Mouse (Mus musculus) brain, adult 2 months (tissue): Measurements from ENCODE around the gene Nlgn2.
A peak's percentile ranks its signal among the peaks of the same experiment; 100 is the strongest.

Experiments
- DNase-seq: peaks from one replicate; pipeline ENCODE4 v3.0.0; 2011; ENCODE audit warnings: low read depth, low spot score

Nlgn2 gene

GRCm38 (mm10) chr11:69837604-69837951 lies at the start of gene Nlgn2:
Nlgn2 (minus strand) TSS chr11:69837784.
- DNase-seq: no peak

- DNase-seq: no peak
These were observed 49.5 kb upstream of the Nlgn2 start for GRCm38 (mm10) chr11:69886907-69887635.

- DNase-seq: no peak
These were observed 47.1 kb upstream of the Nlgn2 start for GRCm38 (mm10) chr11:69884663-69885062.

GRCm38 (mm10) chr11:69884240-69884639 lies 46.7 kb upstream of the Nlgn2 start:
- DNase-seq: no peak

GRCm38 (mm10) chr11:69883527-69884151 lies 46.1 kb upstream of the Nlgn2 start:
- no peak for DNase-seq

GRCm38 (mm10) chr11:69883066-69883465 lies 45.5 kb upstream of the Nlgn2 start:
- DNase-seq: peak; percentile 31

- no peak for DNase-seq
These were observed 44.4 kb upstream of the Nlgn2 start for GRCm38 (mm10) chr11:69881787-69882670.

GRCm38 (mm10) chr11:69880853-69881603 lies 43.4 kb upstream of the Nlgn2 start, which contains the start of gene Kctd11:
Kctd11 (minus strand) TSS chr11:69881406.
- peak; percentile 83 for DNase-seq

GRCm38 (mm10) chr11:69880506-69880852 lies 42.9 kb upstream of the Nlgn2 start:
- peak; percentile 67 for DNase-seq

GRCm38 (mm10) chr11:69879711-69880110 lies 42.1 kb upstream of the Nlgn2 start:
- DNase-seq: no peak

GRCm38 (mm10) chr11:69878952-69879351 lies 41.4 kb upstream of the Nlgn2 start:
- DNase-seq: no peak

- DNase-seq: peak; percentile 13
These were observed 40.8 kb upstream of the Nlgn2 start for GRCm38 (mm10) chr11:69878399-69878798.

GRCm38 (mm10) chr11:69877878-69878277 lies 40.3 kb upstream of the Nlgn2 start, which contains the start of gene Tmem95:
Tmem95 (minus strand) TSS chr11:69878018.
- no peak for DNase-seq

GRCm38 (mm10) chr11:69876867-69877266 lies 39.3 kb upstream of the Nlgn2 start:
- DNase-seq: peak; percentile 86

GRCm38 (mm10) chr11:69876186-69876585 lies 38.6 kb upstream of the Nlgn2 start:
- peak; percentile 57 for DNase-seq

GRCm38 (mm10) chr11:69872451-69872850 lies 34.9 kb upstream of the Nlgn2 start:
- DNase-seq: no peak

GRCm38 (mm10) chr11:69871822-69872221 lies 34.2 kb upstream of the Nlgn2 start:
- no peak for DNase-seq

- DNase-seq: no peak
These were observed 32.9 kb upstream of the Nlgn2 start for GRCm38 (mm10) chr11:69870289-69871069.

GRCm38 (mm10) chr11:69867335-69867734 lies 29.8 kb upstream of the Nlgn2 start:
- no peak for DNase-seq

- no peak for DNase-seq
These were observed 28.0 kb upstream of the Nlgn2 start for GRCm38 (mm10) chr11:69865561-69865960.
